Mouse (Mus musculus) G1E (cell line): ENCODE measurements around the gene Mtmr6.

Experiments
- CTCF ChIP-seq: IDR thresholded peaks from 2 replicates; pipeline ENCODE4 v1.5.1; 2012; ENCODE audit warnings: low read depth, low read length, inconsistent platforms, mixed read lengths
- GATA1 ChIP-seq: IDR thresholded peaks from 2 replicates; pipeline ENCODE4 v1.6.1; 2012; ENCODE audit warnings: borderline replicate concordance, low read length, inconsistent platforms, mixed read lengths
- GATA2 ChIP-seq: IDR thresholded peaks from 2 replicates; pipeline ENCODE4 v1.6.1; 2012; ENCODE audit warnings: low read depth, low read length, inconsistent platforms, borderline replicate concordance
- POLR2AphosphoS5 ChIP-seq: IDR thresholded peaks from 2 replicates; pipeline ENCODE4 v1.6.1; 2012; ENCODE audit warnings: low read depth, low read length, inconsistent platforms; ENCODE audit not compliant: insufficient replicate concordance
- TAL1 ChIP-seq: conservative IDR thresholded peaks from 2 replicates; pipeline ENCODE4 v1.6.1; 2012; ENCODE audit warnings: low read depth, low read length, inconsistent platforms, mixed read lengths

GRCm38 (mm10) chr14:60320813-60321212, 55.8 kb downstream of the Mtmr6 start:
- no peak for TF ChIP-seq CTCF
- TF ChIP-seq GATA1, result no peak
- TF ChIP-seq POLR2AphosphoS5, result no peak
- no peak for TF ChIP-seq TAL1
- no peak for TF ChIP-seq GATA2
